Mouse (Mus musculus): ENCODE data around the gene Sun1.

DNA sequence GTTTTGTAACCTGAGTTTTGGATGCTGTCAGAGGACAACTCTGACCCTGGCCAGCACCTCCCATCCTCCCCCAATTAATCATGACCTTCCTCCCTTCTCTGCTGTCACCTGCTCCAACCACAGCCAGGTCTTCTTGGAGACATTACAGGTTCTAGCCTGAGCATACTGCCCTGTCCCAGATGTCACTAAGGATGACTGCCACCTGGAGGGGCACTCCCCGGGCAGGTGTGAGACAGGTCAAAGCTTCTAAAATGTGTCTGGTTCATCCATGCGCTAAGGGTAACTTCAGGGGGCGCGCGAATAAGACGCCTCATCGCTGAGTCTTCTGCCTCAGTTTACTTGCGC lies 51.3 kb downstream of the Sun1 start:
- TF ChIP-seq POLR2A (IDR thresholded peaks at IDR 0.05; ENCODE audit: borderline replicate concordance, insufficient read depth, low read length) (no peak), CTCF (IDR thresholded peaks at IDR 0.05; ENCODE audit: borderline replicate concordance, insufficient read depth, low read depth, low read length) (no peak; the same call in 1 of the 2 replicates)

All from cerebellum, adult 2 months (tissue).